Mouse (Mus musculus) E14TG2a.4 (cell line): Measurements from ENCODE around the gene Gatd1.

Source experiments
- CTCF ChIP-seq: conservative IDR thresholded peaks from 2 replicates; pipeline ENCODE4 v1.5.1; 2014; ENCODE audit warnings: low read length
- NANOG ChIP-seq: IDR thresholded peaks from 2 replicates; pipeline ENCODE4 v1.6.1; 2014; ENCODE audit warnings: borderline replicate concordance, low read length, mixed read lengths

DNA sequence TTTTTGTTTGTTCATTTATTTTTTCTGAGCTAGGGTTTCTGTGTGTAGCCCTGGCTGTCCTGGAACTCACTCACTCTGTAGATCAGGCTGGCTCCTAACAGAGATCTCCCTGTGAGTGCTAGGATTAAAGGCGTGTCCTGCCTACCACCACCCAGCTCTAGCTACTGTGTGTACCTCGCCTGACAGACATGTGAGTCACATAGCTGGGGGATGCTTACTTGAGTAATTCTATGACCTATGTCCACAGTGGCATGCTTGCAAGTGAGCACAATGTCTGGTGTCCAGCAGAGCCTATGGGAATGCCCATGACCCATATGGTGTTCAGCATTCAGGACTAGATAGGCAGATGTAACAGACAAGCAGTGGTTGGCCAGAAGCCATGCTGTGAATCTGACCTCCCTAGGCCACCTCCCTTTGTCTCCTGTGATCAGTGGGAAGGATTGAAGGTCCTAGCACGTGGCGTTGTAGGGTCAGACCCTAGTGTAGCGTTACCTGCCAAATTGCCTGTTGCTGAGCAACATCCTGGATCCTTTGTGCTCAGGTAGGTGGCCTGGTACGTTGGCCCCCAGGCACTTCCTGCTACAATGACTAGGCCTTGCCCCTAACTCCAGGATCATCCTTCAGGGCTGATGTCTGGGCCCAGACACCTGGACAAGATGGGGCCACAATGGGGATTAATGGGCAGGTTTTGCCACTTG is 2.4 kb upstream of the Gatd1 start:
- no peak for TF ChIP-seq CTCF
- no peak for TF ChIP-seq NANOG
